Mouse (Mus musculus): Measurements from ENCODE around the gene Il11.
"Not testable (repeated sequence)": the region's sequence is repeated elsewhere in the genome, so short reads cannot be mapped to it uniquely, and the experiment has no call there.

Il11 gene

DNA sequence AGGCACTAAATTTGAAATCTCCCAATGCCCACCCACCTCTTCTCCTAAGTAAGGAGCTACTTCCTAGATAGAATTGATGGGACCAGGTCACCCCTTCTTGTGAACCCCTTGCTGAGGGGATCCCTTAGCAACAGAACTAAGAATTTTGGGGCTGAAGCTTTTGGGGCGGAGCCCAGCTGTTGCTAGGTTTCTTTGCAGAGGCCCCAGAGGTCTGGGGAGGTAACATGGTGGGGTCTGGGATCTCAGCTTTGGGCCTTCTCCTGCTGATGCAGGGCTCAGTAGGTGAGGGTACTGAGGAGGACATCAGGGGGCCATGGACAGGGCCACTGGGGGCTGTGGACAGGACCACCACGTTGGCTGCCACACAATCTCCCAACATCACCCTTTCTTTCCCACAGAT, at the start of gene Il11, which contains the start of gene Tmem190:
TSS of gene Il11 (minus strand) at position 101 of the 400 bp plus-strand sequence.
TSS of gene Tmem190 (plus strand) at position 179 of the 400 bp plus-strand sequence.
- no peak for DNase-seq (ENCODE audit: low spot score in 2 of 2)

DNA sequence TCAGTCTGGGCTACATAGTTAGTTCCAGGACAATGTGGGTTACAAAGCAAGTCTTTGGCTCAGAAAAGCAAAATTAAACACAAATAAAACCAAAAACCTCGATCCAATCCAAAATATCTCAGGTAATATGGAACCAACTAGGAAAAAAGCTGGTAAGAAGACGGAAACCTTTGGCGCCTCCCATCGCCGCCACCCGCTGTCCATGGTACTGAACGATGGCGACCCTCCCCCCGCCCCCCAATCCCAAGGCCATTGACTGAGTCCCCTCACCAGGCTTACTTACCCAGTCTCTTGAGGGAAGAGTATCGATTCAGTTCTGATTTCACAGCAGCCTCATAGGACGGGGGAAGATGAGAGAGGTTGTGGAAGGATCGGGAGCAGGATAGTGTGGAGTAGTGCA, 47.8 kb upstream of the Il11 start:
- DNase-seq (ENCODE audit: low spot score in 2 of 2) = no peak

DNA sequence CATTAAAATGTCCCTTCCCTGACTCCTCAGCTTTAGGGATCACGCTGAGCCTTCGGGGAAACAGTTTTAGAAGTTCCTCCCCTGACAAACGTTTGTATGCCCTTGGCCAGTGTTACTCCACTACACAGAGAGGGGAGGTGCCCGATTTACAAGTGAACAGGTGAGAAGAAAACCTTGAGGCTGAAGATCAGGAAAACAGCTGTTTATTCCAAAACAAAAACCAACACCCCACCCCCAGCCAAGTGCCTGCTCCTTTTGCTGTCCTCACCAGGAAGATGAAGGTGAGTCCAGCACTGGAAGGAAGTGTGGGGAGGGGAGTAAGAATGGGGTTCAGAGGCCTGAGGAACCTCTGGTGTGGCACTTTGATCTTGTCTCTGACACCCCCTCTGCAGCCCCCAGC, 42.7 kb upstream of the Il11 start:
- no peak for DNase-seq (ENCODE audit: low spot score in 2 of 2)

DNA sequence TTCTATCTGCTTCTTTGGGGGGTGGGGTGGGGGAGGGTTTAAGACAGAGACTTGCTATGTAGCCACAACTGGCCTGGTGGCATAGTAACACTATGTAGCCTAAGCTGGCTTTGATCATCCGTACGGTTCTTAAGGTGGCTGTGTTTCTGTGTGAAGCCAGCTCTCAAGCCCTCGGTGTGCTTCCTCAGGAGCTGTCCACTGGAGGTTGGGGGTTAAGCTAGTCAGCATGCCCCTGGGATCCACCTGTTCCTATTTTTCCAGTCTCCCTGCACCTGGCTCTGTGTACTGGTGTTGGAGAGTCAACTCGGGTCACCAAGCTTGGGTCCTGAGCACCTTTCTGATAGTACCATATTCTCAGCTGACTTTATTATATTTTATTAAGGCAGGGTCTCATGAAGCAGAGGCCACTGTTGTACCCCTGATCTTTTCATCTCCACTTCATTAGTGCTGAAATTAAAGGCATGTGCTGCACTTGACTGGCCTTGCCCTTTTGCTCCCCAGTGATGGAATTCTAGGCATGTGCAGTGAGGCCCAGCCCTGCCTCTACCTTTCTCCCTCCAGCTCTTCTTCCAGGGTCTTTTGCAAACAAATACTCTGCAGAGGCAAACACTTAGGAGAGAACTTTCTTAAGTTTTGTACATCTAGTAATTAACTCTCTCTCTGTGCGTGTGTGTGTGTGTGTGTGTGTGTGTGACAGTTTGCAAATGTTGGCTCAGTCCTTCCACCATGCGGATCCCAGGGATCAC, 39.7 kb upstream of the Il11 start:
- DNase-seq (ENCODE audit: low spot score in 2 of 2) = no peak

DNA sequence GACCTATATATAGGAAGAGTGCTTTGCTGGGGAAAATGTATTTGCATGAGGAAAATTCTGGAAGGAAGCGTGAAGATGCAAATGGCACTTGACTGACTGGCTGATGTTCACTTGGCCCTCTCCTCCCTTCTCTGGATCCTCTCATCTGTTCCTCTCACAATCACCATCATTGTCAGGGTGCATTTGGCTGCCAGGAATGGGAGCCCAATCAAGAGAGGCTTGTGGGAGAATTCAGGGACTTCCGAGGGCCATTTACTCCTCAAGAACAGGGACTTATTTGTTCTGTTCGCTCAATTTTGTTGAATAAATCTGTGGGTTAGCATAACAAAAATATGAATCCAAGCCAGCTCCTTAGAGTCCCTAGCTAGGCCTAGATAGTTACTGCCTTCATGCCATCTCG, 39.0 kb upstream of the Il11 start:
- no peak for DNase-seq (ENCODE audit: low spot score in 2 of 2)

DNA sequence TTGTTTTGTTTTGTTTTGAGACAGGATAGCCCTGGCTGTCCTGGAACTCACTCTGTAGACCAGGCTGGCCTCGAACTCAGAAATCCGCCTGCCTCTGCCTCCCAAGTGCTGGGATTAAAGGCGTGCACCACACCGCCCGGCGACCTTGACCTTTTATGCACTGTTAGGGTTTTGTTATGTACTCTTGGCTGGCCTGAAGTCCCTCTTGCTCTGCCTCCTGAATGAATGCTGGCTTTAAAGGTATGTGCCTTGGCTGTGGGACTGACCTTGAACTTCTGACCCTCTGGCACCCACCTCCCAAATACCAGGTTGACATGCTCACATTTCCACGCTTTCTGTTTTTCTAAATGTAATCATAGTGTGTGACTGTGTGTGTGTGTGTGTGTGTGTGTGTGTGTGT, 38.3 kb upstream of the Il11 start:
- not testable (repeated sequence) for DNase-seq (ENCODE audit: low spot score in 2 of 2)

DNA sequence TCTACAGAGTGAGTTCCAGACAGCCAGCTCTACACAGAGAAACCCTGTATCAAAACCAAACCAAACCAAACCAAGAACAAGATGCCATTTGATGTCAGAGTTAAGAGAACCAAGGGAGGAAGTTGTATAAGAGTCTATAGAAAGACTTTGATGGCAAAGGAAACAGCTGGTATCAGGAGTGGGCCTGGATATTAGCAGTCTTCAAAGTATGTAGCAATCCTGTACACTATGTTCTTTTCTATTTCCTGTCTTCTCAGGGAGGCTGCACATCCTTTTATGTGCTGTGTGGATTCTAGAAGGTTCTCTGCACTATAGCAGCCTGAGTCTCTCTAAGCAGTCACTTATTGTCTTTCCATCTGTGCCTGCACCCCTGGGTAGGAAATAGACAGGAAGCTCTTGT, 33.9 kb upstream of the Il11 start:
- no peak for DNase-seq (ENCODE audit: low spot score in 2 of 2)

DNA sequence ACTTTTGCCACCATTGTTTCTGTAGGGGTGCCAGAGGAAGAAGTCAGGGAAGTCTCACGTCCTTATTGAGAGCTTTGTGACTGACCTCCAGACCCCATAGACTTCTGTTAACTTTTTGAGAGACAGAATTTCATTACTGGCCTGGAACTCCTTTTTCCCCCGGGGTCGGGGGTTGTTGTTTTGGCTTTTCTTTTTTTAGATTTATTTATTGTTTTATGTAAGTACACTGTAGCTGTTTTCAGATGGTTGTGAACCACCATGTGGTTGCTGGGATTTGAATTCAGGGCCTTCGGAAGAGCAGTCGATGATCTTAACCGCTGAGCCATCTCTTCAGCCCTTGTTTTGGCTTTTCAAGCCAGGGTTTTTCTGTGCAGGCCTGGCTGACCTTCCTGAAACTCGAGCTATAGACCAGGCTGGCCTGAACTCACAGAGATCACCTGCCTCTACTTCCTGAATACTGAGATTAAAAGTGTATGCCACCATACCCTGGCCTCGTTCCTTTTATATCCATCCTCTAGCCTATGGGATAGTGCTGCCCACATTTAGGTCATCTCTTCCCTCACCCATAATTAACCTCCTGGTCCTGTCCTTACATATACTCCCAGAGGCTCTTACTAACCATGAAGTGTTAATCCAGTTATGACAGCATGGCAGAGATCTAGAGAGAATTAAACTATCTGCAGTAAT, 30.6 kb upstream of the Il11 start:
- no peak for DNase-seq (ENCODE audit: low spot score in 2 of 2)

DNA sequence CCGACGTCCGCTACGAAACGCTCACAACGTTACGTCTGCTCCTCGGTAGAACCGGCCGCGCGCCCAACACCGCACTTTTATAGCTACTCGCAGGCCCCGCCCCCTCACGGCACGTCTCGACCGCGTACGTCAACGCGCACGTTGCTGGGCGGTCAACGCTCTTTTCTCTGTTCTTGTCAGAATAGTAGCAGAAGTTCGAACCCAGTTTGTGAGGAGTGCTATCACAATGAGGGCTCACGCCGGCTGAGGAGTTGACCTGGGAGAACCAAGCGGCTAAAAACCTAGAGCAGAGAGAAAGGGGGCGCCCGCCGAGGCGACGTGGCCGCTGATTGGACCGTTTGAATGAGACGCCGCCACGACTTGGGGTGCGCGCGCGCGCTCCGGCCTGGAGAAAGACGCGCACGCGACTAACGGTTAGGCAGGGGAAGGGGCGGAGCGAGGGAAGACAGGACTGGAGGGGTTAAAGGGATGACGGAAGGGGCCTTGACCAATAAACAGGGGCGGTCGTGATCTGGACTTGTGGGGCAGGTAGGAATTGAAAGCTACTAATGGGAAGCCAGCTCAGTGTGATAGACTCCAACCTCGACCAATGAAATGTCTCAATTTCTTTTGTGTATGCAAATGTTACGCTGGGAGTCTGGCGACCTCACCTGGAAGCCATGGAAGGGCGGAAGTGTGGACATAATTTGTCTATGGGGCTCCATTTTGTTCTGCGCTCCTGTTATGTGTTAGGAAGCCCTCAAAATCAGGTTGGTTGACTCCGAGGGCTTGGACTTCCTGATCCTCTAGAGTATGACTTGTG, 29.8 kb upstream of the Il11 start, which contains the start of gene Ube2s:
TSS of gene Ube2s (minus strand) at position 288 of the 802 bp plus-strand sequence.
- peak; percentile 97 to 99 for DNase-seq (ENCODE audit: low spot score in 2 of 2)

DNA sequence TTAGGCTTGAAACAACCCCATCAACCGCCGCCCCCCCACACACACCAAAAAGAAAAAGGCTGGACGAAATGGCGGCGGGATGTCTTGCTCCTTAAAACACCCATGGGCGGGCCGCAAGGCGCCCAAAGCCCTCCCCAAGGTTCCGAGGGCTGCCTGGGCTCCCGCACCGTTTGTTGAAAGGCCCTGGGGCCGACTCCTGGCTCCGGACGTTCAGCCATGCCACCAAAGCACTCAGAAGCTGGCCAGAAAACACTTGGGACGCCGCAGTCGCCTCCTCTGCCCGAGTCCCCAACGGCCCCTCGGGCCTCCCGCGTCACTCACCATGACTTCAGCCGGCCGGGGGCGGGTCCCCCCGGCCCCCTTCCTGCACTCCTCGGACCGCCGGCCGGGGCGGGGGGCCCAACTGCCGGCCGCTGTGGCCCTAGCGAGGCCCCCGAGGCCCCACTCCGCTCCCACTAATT, 29.2 kb upstream of the Il11 start:
- peak in 1 of 2 experiments; percentile 37 for DNase-seq (ENCODE audit: low spot score in 2 of 2)

DNA sequence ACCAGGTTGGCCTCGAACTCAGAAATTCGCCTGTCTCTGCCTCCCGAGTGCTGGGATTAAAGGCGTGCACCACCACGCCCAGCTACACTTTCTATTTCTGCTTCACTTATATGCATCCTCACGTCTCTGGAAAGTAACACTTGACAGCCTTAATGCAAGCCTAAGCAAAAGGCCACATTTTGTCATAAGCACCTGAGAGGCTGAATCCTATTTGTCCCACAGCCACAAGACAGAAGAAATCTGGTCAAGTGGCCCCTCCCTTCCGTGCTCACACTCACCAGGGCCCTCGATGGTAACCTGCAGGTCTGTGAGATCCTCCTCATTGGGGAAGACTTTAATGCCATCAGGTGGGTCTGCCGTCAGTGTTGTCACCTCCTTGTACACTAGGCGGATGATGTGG, 28.5 kb upstream of the Il11 start:
- not testable (repeated sequence) for DNase-seq (ENCODE audit: low spot score in 2 of 2)

DNA sequence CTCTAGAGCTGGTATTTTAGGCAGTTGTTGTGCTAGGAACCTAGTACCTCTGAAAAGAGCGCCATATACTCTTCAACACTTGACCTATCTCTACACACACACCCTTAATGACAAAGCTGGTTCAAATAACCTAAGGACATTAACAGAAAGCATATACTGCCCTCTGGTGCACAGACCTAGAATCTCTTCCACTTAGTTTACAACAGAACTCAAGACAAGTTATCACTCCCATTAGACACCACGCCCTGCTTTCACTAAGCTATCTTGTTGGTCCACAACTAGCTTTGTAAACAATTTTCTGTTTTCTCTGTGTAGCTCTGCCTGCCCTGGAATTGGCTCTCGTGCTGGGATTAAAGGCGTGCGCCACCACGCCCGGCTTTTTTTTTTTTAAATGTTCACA, 24.1 kb upstream of the Il11 start:
- no peak for DNase-seq (ENCODE audit: low spot score in 2 of 2)

DNA sequence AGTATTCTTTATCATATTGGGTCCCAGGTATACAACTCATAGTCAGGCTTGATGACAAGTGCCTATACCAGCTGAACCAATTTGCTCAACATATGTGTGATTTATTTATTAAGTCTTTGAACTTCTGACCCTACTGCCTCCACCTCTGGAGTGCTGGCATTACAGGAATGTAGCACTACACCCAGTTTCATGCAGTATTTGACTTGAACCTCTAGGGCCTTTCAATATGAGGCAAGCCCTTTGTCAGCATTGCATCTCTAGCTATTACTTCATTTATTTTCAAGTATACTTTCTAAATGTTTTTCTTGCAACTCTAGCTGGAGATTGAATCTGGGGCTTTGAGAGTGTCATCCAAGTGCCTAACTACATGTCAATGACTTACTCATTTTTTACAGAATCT, 19.6 kb upstream of the Il11 start:
- no peak for DNase-seq (ENCODE audit: low spot score in 2 of 2)

DNA sequence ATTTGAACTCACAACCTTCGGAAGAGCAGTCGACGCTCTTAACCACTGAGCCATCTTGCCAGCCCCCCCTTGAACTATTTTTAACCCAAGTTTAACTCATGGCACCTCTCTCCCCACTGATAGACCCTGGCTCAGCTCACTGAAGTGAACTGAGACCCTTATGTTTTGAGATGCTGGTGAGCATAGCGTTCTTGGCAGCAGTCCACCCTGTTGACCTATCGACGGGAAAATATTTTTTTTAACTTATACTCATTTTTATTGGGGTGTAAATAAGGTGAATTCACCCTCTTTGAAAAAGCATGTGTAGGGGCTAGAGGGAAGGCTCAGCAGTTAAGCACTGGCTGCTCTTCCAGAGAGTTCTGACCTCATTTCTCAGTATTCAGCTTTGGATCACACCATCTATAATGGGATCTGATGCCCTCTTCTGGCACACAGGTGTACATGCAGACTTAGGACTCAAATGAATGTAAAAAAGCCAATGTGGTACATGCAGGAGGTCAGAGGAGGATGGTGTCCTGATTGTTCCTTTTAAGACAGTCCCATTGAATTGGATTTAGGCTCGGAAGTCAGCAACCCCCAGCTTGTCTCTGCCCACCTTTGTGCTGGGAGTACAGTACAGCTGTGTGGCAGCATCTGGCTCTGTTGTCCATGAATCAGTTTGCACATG, 13.2 kb upstream of the Il11 start:
- no peak for DNase-seq (ENCODE audit: low spot score in 2 of 2)

DNA sequence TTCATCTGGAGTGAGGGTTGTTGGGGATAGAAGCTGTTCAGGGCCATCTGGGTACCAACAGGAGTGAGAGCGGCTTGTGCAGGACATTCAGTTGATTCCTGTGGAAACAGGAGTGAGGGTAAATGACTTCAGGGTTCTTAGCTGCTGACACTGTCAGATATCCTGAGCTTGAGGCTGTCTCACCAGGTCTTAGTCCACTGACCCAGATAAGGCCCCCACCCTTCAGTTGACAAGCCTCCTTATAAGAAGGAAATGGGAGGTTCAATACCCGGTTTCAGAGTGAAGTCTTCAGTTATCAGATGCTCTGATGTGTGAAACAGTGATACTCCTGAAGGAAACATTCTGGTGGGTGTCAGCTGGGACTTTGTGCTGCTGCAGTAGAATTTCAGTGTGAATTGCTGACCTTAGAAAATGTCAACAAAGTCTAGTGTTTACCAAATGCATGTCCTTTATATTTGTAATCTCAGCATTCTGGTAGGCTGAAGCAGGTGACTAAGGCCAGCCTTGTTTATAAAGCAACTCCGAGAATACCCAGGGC, 12.0 kb upstream of the Il11 start:
- DNase-seq (ENCODE audit: low spot score in 2 of 2) = no peak

DNA sequence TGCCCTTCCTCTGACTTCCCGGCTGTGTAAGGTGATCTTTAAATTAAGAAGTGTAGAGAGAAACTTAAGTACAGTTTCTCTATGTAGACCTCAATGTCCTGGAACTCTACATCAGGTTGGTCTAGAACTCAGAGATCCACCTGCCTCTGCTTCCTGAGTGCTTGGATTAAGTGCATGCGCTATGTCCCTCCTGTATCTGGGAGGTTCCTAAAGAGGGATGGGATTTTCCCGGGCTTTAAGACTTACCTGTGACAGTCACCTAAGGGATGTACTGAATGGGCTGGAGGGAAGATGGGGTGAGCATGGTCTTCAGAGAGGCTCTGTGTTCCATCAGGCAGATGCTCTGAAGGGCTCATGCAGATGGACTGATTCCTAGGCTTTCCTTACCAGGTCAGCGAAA, 11.0 kb upstream of the Il11 start:
- no peak for DNase-seq (ENCODE audit: low spot score in 2 of 2)

DNA sequence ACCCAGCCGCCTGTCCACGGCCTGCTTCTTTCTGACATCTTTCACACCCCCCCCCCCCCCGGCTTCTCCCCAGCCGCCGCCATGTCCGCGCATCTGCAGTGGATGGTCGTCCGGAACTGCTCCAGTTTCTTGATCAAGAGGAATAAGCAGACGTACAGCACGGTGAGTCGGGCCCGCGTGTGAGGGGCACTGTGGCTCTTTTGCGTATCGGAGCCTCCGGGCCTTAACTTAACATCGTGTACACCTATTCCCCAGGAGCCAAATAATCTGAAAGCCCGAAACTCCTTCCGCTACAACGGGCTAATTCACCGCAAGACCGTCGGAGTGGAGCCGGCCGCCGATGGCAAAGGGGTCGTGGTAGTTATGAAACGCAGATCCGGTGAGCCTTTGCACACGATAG, 10.6 kb upstream of the Il11 start:
- not testable (repeated sequence) for DNase-seq (ENCODE audit: low spot score in 2 of 2)

DNA sequence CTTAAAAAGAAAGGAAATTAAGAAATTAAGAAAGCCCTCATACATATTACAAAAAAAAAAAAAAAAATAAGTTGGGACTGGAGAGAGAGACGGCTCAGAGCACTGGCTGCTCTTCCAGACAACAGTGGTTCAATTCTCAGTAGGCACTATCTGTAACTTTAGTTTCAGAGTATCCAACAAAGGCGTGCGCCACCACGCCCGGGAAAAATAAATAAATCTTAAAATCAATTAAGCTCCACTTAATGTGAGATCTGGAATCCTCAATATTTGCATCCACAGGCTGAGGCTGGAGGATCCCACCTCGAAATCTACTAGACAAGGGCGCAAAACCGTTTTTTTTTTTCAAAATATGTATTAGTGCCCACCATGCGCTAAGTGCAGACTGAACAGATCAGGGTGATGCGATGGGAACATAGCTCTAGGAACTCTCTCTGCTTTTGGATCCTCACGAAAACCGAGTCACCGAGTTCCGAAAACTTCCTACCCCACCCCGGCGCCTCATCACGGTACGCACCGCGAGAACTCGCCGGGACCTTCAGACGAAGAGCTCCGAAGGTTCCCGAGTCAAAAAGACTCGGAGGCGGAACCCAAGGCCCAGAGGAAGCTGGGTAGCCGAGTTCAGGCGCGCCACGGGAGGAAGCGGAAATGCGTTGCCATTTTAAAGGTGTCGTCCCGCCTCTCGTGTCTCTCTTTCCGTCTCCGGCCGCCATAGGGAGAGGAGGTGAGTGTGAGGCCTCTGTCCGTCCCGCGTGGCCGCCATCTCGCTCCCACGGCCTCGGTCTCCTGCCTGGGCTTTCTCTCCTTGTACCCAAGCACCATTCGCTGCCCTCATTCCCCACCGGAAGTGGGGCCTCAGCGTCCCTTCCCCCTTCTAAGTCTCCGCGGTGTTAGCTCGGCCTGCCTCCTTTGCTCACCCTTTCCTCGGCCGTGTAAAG, 9.9 kb upstream of the Il11 start, which contains the start of gene Rpl28:
TSS of gene Rpl28 (plus strand) at position 597 of the 935 bp plus-strand sequence.
- DNase-seq (ENCODE audit: low spot score in 2 of 2) = peak; percentile 92 to 93

DNA sequence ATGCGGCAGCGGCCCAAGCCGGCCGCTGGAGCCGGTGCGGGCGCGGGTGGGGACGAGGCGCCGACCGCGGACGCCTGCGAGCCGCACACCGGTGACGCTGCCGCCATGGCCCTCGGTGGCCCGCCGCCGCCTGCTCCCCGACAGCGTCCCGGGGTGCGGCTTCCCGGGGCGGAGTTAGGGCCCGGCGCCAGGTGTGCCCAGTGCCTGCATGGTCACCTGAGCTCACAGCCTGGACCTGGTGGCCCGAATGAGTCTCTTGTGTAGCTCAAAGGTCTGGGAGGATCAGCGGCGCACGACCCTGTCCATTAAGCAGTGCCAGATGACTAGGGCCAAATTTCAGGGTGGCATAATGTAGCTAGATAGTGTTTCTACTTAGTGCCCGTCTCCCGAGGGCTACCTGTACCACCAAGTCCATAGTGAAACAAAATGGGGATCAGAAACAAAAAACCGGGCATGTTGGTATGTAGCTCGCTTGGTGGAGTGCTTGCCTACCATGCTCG, 6.8 kb upstream of the Il11 start, which contains the start of gene Tmem238:
TSS of gene Tmem238 (minus strand) at position 221 of the 500 bp plus-strand sequence.
- no peak for DNase-seq (ENCODE audit: low spot score in 2 of 2)
